Mouse (Mus musculus) R1 (cell line): ENCODE measurements around the gene Arv1.

Experiments
- DNase-seq: peaks from one replicate; pipeline ENCODE4 v3.0.0-alpha.2; 2018; ENCODE audit warnings: low read depth, low spot score

Arv1 gene

DNA sequence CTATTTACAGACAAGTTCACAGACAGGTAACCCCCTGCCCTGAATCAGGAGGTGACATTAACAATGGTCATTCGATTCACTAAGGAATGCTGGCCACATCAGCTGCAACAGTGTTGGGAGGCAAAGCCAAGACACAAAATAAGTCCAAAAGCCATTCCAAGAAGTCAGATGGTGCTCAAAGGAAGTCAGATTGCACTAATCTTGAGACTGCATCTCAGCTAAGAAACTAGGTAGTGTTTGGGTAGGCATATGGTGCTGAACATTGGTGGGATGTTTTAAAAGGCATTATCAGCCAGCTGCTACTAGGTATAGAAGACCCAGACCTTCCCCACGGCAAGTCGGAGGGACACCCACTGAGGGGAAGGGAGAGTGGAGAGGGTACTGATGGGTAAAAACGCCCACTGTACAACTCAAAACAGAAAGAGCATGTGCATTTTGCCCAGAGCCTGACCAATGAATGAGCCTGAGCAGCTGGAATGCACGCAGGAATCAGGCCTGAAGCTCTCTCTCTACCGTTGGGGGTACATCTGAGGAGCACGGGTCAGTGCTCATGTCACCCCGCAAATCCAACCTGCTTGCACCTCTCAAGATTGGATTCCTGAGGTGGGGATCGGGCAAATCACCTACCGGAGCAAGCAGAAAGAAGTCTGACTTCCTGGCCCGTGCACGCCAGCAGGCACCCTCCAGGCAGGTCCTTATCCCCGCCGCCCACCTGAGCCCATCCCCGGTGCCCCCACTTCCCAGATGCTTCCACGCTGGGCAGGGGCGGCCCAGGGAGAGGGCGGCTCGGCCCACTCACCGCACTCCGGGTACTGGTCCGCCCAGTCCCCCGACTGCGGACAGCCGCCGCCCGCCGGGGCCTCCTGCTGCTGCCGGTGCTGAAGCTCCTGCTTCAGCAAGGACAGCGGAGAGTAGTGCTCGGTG is 739 bp upstream of the Arv1 start:
- DNase-seq = peak; percentile 58

- no peak for DNase-seq
These were observed 2.4 kb downstream of the Arv1 start for GRCm38 (mm10) chr8:124724301-124724700.

GRCm38 (mm10) chr8:124732828-124733227 is 10.9 kb downstream of the Arv1 start:
- no peak for DNase-seq

DNA sequence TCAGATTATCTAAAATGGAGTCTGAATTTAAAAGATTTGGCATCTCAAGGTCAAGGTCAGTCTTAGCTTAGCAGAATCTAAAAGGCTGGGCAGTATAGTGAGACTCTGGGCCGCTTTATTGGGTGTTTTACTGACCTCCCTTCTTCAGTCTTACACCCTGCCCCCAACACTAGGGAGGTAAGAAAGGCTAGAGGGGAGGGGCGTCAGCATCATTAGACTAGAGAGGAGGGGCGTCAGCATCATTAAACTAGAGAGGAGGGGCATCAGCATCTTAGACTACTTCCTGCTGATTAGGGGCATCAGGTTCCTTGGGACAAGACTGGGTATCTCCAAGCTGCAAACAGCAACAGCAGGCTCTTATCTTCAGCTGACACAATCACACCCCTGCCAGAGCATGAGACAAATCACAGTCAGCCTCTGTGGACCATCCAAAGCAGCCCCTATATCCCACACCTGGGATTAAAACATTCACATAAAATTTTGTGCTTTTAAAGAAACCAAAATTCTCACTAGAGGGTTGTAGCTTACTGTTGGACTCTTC is 13.5 kb downstream of the Arv1 start:
- DNase-seq = peak; percentile 67

DNA sequence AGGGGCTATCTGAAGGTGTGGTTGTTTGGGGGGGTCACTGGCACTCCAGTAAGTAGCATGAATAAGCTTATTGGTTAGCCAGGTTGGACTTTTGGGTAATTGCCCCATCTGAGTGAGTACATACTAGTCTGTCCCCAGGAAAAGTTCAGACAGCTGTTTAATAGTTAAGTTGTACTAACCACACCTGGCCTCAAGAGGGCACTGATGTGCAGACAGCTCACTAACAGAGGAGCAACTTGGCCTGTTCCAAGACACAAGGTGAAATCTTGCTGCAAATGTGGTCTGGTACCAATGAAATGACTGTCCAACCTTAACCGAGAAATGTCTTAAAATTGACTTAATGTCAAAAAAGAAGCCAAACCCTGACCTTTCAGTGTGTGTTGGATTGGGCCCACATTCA is 17.3 kb downstream of the Arv1 start:
- peak; percentile 59 for DNase-seq

GRCm38 (mm10) chr8:124746661-124747060 is 24.7 kb downstream of the Arv1 start:
- no peak for DNase-seq

DNA sequence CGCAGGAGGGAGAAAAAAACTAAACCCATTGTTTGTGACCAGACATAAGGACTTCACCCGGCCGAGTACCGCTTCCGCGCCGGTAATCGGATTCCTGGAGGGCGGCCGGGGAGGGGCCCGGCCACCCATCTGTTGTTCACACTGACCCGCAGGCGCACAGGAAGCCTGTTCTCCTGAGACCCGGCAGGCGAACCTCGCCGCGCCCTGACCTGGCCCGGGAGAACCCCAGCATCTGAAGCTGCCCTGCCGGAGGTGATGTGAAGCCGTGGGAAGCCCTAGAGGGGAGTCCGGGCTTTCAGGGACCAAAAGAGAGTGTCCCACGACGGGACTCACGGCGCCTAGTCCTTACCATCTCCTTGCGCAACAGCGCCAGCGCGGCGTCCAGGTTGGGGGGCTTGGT is 29.3 kb downstream of the Arv1 start:
- DNase-seq = peak; percentile 58

DNA sequence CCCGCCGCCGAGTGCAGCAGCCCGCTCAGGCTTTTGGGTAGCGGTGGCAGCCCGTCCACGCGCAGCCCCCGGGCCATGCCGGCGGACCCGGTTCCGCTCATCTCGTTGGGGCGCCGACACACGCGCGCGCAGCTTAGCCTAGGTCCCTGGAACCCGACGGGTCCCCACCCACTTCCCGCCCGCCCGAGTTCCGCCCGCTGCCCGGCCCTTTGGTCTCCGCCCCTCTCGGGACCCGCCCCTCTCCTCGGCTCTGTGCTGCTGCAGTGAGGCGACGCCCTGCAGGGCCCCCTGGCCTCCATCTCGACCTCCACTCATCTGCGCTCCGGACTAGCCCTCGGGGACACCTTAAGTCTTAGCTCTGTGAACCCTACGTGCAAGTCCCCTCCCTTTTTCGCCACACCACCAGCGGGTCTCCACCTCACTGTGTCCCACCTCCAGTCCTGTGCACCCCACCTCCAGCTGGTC is 29.8 kb downstream of the Arv1 start, which contains the start of gene Fam89a:
Gene Fam89a, minus strand, starts transcription at position 124 of the 465 bp plus-strand sequence.
- DNase-seq = peak; percentile 80

GRCm38 (mm10) chr8:124752325-124752862 is 30.5 kb downstream of the Arv1 start:
- DNase-seq = no peak

DNA sequence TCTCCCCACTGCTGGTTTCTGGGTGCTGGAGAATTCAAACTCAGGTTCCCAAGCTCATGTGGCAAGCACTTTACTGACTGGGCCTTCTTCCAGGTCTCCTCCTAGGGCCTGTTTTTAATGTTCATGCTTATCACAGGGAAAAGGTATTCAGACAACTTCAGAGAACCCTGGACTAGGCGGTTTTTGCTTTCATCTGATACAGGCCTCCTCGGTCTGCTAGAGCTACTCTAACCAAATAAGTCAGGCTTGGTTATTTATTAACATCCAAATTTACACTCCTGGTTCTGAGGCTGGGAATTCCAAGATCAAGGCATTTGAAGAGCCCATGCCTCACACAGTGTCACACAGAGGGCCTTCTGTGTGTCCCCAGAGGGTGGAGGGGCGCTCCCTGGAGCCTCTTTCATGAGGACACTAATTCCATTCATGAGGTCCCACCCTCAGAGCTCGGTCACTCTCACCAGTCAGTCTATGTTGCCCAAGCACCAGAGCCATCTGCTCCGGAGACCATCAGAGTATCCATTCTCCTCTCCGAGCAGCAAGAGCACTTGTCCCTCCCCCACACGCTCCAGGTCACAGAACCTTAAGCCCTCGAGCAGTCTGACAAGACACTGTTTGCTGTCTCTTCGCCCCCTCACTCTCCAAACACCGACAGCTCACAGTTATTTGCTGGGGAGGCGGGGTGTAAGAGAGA is 32.3 kb downstream of the Arv1 start:
- no peak for DNase-seq

DNA sequence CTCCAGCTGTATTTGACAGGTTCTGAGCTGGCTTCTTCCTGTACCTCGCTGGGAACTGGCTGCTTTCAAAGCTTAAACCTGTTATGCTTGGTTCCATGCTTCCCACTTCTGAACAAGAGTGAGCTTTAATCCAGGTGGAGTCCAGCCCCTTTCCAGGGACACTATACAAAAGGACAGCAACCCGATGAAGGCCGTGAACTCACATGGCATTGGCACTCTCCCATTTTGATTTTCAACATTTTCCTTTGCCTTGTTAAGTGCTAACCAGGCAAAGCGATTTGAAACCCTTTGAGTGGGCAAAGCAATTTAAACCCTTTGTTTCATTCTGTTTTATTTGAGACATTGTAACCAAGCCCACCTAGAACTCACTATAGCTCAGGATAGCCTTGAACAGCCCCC is 32.9 kb downstream of the Arv1 start:
- DNase-seq = no peak

GRCm38 (mm10) chr8:124755481-124755880 is 33.5 kb downstream of the Arv1 start:
- no peak for DNase-seq

DNA sequence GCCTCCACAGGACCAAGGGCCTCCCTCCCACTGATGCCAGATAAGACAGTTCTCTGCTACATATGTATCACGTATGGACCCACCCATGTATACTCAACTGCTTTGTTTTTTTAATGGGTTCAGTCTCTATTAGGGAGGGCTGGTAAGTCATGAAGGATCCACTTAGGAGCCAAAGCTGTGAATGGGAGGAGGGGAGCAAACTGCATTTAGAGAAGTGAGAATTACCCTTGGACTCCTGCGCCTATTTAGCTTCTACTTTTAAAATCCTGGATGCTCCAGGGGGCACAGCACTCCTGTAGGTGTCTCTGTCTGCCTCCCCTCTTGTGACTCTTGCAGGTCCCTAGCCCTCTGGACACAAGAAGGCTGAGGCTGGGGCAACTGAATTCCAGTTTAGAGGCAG is 34.2 kb downstream of the Arv1 start:
- no peak for DNase-seq

DNA sequence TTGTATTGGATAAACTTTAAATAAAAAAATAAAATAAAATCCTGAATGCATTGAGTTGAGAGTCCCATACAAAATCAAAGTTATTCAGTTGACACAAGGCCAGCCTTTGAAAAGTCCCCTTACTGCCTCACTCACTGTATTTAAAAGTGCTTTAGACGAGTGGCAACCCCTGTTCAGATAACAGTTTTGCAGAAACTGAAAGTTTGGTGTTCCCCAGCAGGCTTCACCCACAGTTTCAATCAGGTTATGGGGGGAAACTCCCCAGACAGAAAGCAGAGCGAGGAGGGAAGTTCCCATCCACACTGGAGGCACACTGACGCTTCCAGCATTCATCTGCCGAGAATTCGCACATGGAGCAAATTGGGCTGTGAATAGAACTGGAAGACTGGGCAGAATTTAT is 34.7 kb downstream of the Arv1 start:
- no peak for DNase-seq

DNA sequence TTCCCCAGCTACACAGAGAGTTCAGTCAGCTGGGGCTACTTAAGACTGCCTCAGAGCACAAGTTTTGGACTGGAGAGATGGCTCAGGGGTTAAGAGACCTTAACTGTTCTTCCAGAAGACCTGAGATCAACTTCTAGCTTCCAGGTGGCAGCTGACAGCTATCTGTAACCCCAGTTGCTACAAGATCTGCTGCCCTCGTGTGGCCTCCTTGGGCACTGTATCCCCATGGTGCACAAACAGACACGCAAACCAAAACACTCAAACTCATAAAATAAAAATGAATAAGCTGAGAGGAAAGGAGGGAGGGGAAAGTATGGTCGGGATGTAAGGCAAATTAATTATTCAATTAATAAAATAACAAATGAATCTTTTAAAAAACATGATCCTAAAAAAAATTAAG is 36.6 kb downstream of the Arv1 start:
- DNase-seq = peak; percentile 76

DNA sequence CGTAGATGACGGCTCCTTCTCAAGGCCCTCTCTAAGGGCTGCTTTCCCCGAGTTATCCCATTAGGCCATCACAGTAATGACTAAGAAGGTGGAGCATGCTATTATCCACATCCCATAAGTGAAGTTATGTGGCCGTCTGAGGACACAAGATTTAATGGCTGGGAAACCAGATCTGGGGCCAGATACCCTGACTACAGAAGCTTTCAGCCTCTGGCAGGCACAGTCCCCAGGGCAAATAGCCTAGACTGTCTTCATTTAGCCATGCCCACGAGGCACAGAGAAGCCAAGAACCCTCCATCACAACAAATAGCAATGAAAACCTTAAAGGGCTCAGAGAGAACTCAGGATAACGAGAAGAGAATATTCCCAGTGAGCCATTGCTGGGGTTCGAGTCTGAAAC is 41.1 kb downstream of the Arv1 start:
- DNase-seq = no peak

DNA sequence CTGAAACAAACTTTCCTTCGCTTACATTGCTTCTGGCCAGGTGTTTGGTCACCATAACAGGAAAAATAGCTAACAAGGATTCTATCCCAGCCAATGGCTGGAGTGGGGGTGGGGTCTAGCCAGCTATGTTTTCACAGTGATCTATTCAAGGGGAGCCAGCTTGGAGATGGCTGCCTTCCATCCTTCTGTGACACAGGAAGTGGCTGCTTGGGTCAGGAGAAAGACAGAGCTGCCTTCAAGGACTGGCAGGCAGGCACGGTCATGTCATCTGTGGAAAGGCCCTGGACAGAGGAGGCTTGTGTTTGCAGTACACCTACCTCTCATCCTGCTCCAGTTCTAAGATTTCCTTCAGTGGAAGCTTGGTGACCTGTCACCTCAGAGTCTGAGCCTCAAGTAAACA is 50.5 kb downstream of the Arv1 start:
- DNase-seq = no peak

DNA sequence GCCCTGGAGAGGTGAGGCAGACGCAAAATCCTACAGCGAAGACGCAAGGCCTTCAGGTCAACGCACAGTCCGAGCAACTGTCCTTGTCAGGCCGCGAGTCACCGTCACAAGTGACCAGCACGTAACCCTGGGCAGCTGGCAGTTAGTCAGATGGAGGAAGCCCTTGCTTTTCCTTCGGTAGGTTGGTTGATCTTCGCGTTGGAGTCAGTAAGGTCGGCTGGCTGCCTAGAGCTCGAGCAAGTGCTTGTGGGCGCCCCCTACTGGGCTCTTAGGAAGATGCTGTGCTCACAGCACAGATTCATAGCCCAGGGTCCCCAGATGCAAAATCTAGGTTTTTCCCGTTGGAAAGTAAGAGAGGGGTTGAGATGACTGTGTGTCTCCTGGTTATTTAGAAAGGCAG is 53.8 kb downstream of the Arv1 start:
- peak; percentile 75 for DNase-seq

- no peak for DNase-seq
These were observed 58.3 kb downstream of the Arv1 start for GRCm38 (mm10) chr8:124780236-124780635.

GRCm38 (mm10) chr8:124782431-124782830 is 60.5 kb downstream of the Arv1 start:
- no peak for DNase-seq

DNA sequence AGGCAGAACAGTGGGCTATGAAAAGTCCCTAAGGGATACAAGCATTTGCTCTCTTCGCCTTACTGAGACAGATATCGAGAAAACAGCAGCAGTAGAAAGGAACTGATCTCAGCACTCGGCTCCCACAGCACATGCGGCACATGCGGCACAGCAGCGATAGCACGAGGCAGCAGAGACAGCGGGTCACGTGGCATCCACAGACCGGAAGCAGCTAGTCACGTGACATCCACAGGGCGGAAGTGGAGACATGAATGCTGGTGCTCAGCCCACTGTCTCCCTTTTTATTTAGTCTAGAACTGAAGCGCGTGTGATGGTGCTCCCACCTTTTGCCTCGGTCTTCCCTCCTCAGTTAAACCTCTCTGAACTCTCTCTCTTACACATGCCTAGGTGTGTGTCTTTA is 61.3 kb downstream of the Arv1 start:
- peak; percentile 39 for DNase-seq
